ENCODE assay signal across 8 mouse cellular contexts in genomic region chr4:150086841-150087160, GRCm38 (mm10). TPM values are rescaled to one million over a fixed set of nuclear protein-coding genes. Genes with fewer than 3 reads are reported as not detected.
DNase-seq lines count a peak whose midpoint lies in the region; ATAC-seq lines count a peak whose summit lies in the region.

No protein-coding gene starts in this region.

- peak overlapping the region; percentile 100 for H3K4me2 ChIP-seq in liver, embryonic 11.5 days
- peak overlapping the region; percentile 100 for H3K4me2 ChIP-seq in embryonic facial prominence, embryonic 14.5 days (ENCODE audit: low read depth, low read length)
- peak overlapping the region; percentile 98 for H3K4me2 ChIP-seq in intestine, embryonic 16.5 days (ENCODE audit: low read depth, low read length)
- peak overlapping the region; percentile 97 for H3K4me2 ChIP-seq in neural tube, embryonic 13.5 days

- peaks cover 6% of the 10 kb centered on the region; the same call in 1 of the 2 replicates for H3K4me1 ChIP-seq in liver, embryonic 11.5 days (replicated peaks; ENCODE audit: control insufficient read depth, insufficient read depth, low read length)
- H3K4me1 ChIP-seq in embryonic facial prominence, embryonic 14.5 days (ENCODE audit: control insufficient read depth, insufficient read depth, low read length) = peaks cover 9% of the 10 kb centered on the region
- peaks cover 22% of the 10 kb centered on the region for H3K4me1 ChIP-seq in intestine, embryonic 16.5 days (ENCODE audit: control insufficient read depth, insufficient read depth, low read length)
- peaks cover 15% of the 10 kb centered on the region for H3K4me1 ChIP-seq in neural tube, embryonic 13.5 days (replicated peaks)

- no peak for ATAC-seq in liver, embryonic 11.5 days (replicated peaks; ENCODE audit: low FRiP score)
- ATAC-seq in embryonic facial prominence, embryonic 14.5 days (ENCODE audit: low read depth) = no peak; the same call in 1 of the 2 replicates
- no peak for ATAC-seq in intestine, embryonic 16.5 days
- ATAC-seq in neural tube, embryonic 13.5 days (ENCODE audit: low read depth) = no peak

- peak overlapping the region; percentile 64 for H3K4me3 ChIP-seq in liver, embryonic 11.5 days (ENCODE audit: low read depth, low read length)
- H3K4me3 ChIP-seq in embryonic facial prominence, embryonic 14.5 days (ENCODE audit: low read depth, low read length) = peak overlapping the region; percentile 67
- H3K4me3 ChIP-seq in intestine, embryonic 16.5 days (ENCODE audit: low read length) = peak overlapping the region; percentile 69
- peak overlapping the region; percentile 56 for H3K4me3 ChIP-seq in neural tube, embryonic 13.5 days

- H3K36me3 ChIP-seq in liver, embryonic 11.5 days (ENCODE audit: control insufficient read depth, insufficient read depth, low read length) = no peaks in the 10 kb centered on the region
- no peaks in the 10 kb centered on the region for H3K36me3 ChIP-seq in embryonic facial prominence, embryonic 14.5 days (ENCODE audit: control insufficient read depth, insufficient read depth, low read length)
- H3K36me3 ChIP-seq in intestine, embryonic 16.5 days (ENCODE audit: control insufficient read depth, insufficient read depth, low read length) = no peaks in the 10 kb centered on the region
- no peaks in the 10 kb centered on the region for H3K36me3 ChIP-seq in neural tube, embryonic 13.5 days

- no peak overlapping the region for H3K27ac ChIP-seq in liver, embryonic 11.5 days (ENCODE audit: low read depth, low read length)
- peak overlapping the region; percentile 68 for H3K27ac ChIP-seq in embryonic facial prominence, embryonic 14.5 days (replicated peaks; ENCODE audit: low read depth, low read length)
- no peak overlapping the region; the same call in 1 of the 2 replicates for H3K27ac ChIP-seq in intestine, embryonic 16.5 days (ENCODE audit: low read length)
- H3K27ac ChIP-seq in neural tube, embryonic 13.5 days (replicated peaks) = no peak overlapping the region

- WGBS in liver, embryonic 11.5 days = 5% methylated on average over 7 of the region's 7 CpGs
- 2% methylated on average over 7 of the region's 7 CpGs for WGBS in embryonic facial prominence, embryonic 14.5 days
- WGBS in intestine, embryonic 16.5 days = 4% methylated on average over 7 of the region's 7 CpGs
- WGBS in neural tube, embryonic 13.5 days = 3% methylated on average over 7 of the region's 7 CpGs

- peaks cover 37% of the 10 kb centered on the region for H3K27me3 ChIP-seq in liver, embryonic 11.5 days (replicated peaks; ENCODE audit: control insufficient read depth, insufficient read depth, low read length)
- 0 out of 2 replicates have a peak, but pooled peaks cover 6% of the 10 kb centered on the region for H3K27me3 ChIP-seq in embryonic facial prominence, embryonic 14.5 days (replicated peaks; ENCODE audit: control insufficient read depth, insufficient read depth, low read length)
- no peaks in the 10 kb centered on the region for H3K27me3 ChIP-seq in intestine, embryonic 16.5 days (replicated peaks; ENCODE audit: control insufficient read depth, insufficient read depth, low read length)
- peaks cover 26% of the 10 kb centered on the region for H3K27me3 ChIP-seq in neural tube, embryonic 13.5 days

- H3K9ac ChIP-seq in liver, embryonic 11.5 days (ENCODE audit: low read depth, low read length) = no peak overlapping the region
- H3K9ac ChIP-seq in embryonic facial prominence, embryonic 14.5 days (ENCODE audit: low read depth, low read length) = peak overlapping the region; percentile 60; the same call in 1 of the 2 replicates
- peak overlapping the region; percentile 57 for H3K9ac ChIP-seq in intestine, embryonic 16.5 days (ENCODE audit: low read depth, low read length)
- peak overlapping the region; percentile 68 for H3K9ac ChIP-seq in neural tube, embryonic 13.5 days

- no peaks in the 10 kb centered on the region for H3K9me3 ChIP-seq in liver, embryonic 11.5 days (ENCODE audit: control insufficient read depth, low read length)
- H3K9me3 ChIP-seq in embryonic facial prominence, embryonic 14.5 days (ENCODE audit: control insufficient read depth, low read length) = 0 out of 2 replicates have a peak, but pooled peaks cover 3% of the 10 kb centered on the region
- no peaks in the 10 kb centered on the region for H3K9me3 ChIP-seq in intestine, embryonic 16.5 days (ENCODE audit: control insufficient read depth, low read length)
- H3K9me3 ChIP-seq in neural tube, embryonic 13.5 days = no peaks in the 10 kb centered on the region

- no peak for DNase-seq in liver, embryonic 11.5 days (ENCODE audit: low spot score)
- no peak for DNase-seq in liver
- no peak for DNase-seq in embryonic facial prominence, embryonic 14.5 days (ENCODE audit: low spot score)
- DNase-seq in T-cell, adult 2 months (ENCODE audit: low spot score) = no peak
- no peak for DNase-seq in layer of hippocampus, adult 8-10 months (ENCODE audit: low spot score in 2 of 2)
- no peak for DNase-seq in right cerebral cortex, postnatal 25 days

RNA-seq across cellular contexts. Expression of gene Gpr157, which starts 0.4 kb away (rescaled TPM):
- 0.29 and 0.31 TPM in 2 replicates for polyA plus RNA-seq in liver, embryonic 11.5 days (2014; fragmentation: Nextera tagmentation; extraction: Ambion mirVana)
- 0.50 and 0.58 TPM in 2 replicates for polyA plus RNA-seq in embryonic facial prominence, embryonic 14.5 days (2014; fragmentation: Nextera tagmentation; extraction: Ambion mirVana)
- 1.6 and 1.8 TPM in 2 replicates for polyA plus RNA-seq in intestine, embryonic 16.5 days (2015; fragmentation: Nextera tagmentation; extraction: Ambion mirVana)
- 0.56 and 0.70 TPM in 2 replicates for polyA plus RNA-seq in neural tube, embryonic 13.5 days (2015; fragmentation: Nextera tagmentation; extraction: Ambion mirVana)
- 1 to 10 TPM; 1.3 to 4.5 (median 2.3) TPM for total RNA-seq in layer of hippocampus, adult 8-10 months (2022)

RNA-seq across cellular contexts. Expression of gene Slc2a5, which starts 32.3 kb away (rescaled TPM):
- 0.14 and 0.48 TPM in 2 replicates for polyA plus RNA-seq in liver, embryonic 11.5 days (2014; fragmentation: Nextera tagmentation; extraction: Ambion mirVana)
- 3.2 and 3.5 TPM in 2 replicates for polyA plus RNA-seq in embryonic facial prominence, embryonic 14.5 days (2014; fragmentation: Nextera tagmentation; extraction: Ambion mirVana)
- polyA plus RNA-seq in intestine, embryonic 16.5 days (2015; fragmentation: Nextera tagmentation; extraction: Ambion mirVana) = 2.4 and 3.4 TPM in 2 replicates
- polyA plus RNA-seq in neural tube, embryonic 13.5 days (2015; fragmentation: Nextera tagmentation; extraction: Ambion mirVana) = 2.5 and 2.7 TPM in 2 replicates
- total RNA-seq in layer of hippocampus, adult 8-10 months (2022) = 10 to 100 TPM in 2 of 4 experiments, 1 to 10 TPM in 2; 7.5 to 18.1 (median 9.6) TPM
